Mouse (Mus musculus) ZHBTc4 (cell line): ENCODE data around the gene Tdrd9.
"Not testable (repeated sequence)": the region's sequence is repeated elsewhere in the genome, so short reads cannot be mapped to it uniquely, and the experiment has no call there.

Experiments used
- DNase-seq: peaks from one replicate; pipeline ENCODE4 v3.0.0-alpha.2; 2011; ENCODE audit warnings: low read depth, low spot score

Tdrd9 gene

DNA sequence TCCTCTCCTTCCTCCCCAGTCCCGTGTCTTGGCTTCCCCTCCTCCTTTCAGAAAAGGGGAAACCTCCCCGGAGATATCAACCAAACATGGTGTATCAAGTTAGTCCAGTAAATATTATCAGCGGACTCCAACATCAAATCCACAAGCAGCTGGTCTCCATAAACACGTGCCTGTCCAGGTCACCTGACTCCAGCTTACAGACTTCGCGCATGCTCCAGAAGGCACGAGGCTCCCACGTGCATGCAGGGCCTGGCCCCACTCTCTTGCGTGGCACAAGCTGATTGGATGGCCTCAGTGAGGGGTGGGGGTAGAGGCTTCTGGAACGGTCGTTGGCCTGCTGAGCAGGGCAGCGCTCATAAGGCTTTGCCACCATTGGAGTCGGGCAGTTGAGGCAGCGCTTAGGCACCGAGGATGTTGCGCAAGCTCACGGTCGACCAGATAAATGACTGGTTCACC, at the start of gene Tdrd9:
TSS of gene Tdrd9 (plus strand) at position 329 of the 456 bp plus-strand sequence.
- DNase-seq: peak; percentile 55

DNA sequence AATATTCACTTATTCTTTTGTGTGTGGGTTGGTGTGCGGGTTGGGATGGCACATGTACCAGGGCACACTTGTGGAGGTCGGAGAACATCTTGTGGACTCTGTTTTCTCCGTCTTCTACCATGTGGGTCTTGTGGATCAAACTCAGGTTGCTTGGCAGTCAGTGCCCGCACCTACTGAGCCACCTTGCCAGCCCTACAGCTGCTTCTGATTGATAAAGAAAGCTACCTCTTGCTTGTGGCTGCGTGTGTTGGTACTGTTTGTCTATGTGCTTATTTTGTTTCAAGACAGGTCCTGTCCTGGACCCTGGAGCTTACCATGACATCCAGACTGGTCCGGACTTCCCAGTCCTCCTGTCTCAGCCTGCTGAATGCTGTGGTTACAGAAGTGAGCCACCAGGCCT, 48.2 kb upstream of the Tdrd9 start:
- DNase-seq: no peak

DNA sequence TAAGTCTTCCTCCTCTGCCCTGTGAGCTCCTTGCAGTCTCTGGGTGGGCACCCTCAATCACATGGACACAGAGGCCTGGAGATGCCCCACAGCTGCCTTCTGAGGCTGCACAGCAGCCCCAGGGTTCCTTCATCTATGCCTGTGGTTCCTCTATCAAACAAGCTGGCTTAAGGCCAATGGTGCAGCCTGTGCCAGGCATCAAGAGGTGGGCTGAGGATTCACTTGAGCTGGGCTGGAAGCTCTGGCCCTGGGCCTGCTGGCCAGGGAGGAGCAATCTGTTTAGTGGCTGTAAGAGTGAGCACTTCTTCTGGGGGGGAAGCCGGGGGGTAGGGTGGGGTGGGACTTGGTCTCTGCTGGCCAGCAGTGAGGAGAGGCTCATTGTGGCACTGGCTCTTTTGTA, 44.0 kb upstream of the Tdrd9 start:
- no peak for DNase-seq

DNA sequence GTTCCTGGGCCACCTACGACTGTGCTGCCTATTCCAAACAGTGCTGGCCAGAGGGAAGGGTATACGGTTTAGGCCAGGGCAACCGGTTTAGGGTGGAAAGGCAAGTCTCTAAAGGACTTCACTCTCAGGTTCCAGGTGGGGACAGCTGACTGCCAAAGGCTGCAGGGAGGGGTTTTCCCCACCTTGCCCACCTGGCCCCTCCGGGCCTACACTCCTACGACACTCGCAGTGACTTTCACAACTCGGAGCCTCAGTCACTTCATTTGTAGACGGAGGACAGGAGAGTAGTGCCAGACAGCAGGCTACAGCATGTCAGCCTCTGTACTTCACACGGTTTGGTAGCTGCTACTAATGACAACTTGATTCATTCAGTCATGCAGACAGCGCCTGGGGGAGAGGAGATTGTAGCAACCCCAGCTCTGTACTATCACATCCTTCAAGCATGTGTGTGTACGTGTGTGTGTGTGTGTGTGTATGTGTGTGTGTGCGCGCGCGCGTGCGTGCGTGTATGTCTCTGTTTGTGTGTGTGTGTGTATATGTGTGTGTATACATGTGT, 42.9 kb upstream of the Tdrd9 start:
- no peak for DNase-seq

DNA sequence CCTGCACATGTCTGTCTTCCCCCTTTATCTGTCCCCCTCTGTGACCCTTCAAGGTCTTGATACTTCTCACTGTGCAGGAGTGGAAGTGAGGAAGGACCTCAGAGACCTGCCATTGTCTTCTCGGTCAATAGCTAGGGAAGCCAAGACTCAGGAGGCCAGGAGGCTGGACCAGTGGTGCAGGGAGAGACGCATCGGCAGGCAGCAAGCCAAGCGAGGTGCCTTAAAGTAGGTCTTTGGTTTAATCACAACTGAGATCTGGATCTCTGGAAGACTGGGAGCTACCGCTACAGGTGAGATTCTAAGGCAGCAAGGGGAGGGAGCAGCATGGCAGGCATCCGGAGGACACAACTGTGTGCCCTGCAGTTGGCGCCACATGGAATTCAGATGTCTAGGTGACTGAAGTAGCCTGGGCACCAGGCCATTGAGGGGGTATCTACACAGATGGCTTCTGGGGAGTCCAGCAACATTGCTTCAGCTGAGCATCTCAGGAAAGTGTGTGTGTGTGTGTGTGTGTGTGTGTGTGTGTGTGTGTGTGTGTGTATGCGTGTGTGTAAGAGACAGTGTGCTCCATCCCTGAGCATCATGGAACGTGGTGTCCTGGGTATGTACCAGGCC, 39.8 kb upstream of the Tdrd9 start:
- DNase-seq: no peak

DNA sequence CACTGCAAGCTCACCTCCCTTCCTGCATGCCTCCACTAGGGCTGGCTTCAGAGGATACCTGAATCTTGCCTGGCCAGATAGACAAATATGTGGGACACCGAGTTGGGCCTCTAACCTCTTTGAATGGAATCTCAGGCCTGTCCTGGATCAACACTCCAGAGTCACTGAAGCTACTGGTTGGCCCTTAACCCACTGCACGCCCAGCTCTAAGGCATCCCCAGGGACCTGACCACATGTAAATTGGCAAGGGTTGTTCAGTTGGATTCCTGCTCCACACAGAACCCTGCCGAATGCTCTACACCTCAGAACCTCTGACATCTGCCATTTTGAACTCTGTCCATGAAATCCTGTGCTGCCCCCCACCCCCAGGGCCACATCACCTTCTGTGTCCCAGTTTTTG, 38.8 kb upstream of the Tdrd9 start:
- DNase-seq: no peak

DNA sequence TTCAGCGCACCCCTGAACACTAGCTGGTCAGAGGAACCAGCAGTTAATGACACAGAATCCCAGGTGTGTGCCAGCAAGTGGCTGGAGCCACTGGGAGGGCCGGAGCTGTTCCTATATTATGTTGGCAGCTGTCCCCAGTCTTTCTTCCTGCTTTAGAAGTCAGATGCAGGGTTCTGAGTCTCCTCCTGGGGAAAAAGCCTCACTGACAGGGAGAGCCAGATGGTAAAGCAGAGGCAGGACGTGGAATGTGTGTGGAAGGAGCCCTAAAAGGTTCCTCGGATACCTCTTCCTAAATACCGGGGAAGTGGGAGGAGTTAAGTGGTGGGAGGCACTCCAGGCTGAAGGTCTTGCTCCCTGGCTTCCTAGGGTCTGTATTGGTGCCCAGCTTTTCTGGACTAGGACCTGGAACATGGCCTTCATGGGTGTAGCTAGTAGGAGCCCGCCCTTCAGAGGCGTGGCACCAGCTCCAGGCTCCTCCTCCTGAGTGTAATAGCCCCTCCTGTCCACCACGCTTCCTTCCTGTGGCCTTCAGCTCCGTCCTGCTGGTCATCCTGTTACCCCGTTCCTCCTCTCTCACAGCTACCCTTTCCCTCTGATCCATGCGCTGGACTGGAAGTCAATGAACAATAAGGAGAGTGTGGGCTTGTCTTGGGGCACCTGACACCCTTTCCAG, 38.2 kb upstream of the Tdrd9 start:
- peak; percentile 49 for DNase-seq

DNA sequence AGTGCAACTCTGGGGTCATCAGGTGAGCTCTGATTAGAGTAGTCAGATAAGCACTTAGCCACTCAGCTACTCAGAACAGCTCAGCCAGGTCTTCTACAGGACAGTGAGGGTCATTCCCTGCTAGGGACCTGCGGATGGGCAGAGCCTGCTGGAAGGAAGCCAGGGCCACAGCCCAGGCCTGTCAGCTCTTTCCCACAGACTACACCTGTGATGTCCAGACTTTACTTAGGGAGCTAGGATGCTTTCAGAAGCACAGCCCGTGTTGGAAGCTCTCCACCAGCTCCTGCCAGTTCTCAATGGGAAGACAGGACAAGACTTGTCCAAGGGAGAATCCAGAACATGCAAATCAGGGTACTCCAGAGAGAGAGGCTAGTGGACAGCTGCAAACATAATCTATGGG, 37.4 kb upstream of the Tdrd9 start:
- no peak for DNase-seq

DNA sequence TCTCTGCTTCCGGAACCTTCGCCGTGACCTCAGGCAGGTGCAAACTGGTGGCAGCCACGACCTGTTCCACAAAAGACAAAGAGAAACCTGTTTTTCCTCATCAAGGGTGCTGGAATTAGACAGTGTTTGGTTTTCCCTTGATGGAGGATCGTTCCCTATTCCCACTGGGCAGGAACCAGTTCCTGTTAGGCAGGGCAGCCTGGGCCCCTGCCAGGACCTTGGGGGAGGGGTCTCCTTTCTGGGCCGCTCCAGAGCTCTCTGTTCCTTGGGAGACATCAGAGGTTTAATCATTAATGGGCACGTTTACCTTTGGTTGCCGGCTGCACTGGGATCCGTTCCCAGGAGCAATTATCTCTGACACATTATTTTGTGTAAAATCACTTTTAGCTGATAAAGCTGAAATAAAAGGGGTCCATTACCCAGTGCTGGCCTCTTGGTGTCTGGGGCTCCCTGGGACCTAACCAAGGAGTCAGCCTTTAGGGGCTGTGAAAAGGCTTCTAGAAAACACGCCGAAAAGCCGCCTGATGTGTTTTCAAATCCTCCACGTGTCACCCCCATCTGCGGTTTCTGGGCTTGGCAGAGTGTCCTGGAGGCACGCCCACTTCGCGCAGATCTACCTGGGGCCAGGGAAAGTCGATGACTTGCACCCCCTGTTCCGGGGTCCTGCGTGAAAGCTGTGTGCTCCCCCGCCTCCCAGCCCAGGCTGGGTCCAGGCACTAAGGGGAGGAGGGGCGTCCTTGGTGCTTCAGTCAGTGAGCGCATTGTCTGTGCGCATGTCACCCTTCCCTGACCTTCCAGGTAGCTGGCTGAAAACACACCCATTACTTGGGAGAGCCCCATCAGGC, 34.4 kb upstream of the Tdrd9 start:
- peak; percentile 72 for DNase-seq

DNA sequence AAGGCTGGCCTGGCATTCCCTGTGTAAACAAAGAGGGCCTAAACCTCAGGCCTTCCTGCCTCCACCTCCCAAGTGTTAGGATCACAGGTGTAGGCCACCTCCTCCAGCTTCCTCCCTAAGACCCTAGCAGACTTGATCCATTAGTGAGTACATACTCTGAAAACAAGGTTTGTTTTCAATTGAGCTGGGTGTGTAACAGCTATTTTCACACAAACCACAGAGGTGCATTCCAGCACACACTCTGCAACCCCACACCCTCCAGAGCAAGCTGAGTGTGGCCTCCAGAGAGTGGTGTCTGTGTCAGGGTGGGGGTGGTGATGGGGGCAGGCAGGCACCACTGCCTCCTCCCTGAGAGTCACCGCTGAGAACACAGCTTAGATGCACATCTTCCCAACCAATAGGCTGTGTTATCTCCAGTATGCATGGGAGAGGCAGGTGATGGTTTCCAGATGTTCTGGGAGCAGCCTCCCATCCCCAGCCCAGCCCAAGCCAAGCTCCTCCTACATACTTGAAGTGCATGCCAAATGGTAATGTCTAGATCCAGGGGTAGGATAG, 32.7 kb upstream of the Tdrd9 start:
- DNase-seq: peak; percentile 79

DNA sequence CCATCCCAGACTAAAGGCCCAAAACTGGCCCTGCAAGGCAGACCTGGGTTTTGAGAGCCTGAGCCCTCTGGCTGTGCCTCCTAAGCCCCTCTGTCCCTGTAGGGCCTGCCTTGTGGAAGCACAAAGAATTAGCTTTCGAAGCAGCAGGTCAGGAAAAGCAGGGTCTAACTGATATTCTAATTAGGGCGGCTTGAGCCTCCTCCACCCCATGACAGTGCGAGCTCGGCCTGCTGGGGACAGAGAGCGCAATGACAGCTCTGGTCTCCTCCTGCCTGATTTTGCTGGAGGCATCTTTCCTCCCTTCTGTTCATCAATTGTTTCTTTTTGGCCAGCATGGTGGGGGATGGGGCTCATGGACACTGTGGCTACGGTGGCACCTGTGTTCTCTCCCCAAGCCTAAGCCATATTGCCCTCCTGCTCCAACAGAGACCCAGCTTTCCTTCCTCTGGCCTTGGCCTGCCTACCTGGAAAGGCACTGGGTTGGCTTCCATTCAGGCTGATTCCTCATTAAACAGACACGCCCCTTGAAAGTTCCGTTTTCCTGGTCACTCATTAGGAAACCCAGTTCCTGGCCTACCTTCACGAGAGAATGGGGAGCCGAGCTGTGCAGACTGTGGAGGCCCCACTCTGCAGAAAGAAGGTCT, 27.8 kb upstream of the Tdrd9 start:
- DNase-seq: no peak

DNA sequence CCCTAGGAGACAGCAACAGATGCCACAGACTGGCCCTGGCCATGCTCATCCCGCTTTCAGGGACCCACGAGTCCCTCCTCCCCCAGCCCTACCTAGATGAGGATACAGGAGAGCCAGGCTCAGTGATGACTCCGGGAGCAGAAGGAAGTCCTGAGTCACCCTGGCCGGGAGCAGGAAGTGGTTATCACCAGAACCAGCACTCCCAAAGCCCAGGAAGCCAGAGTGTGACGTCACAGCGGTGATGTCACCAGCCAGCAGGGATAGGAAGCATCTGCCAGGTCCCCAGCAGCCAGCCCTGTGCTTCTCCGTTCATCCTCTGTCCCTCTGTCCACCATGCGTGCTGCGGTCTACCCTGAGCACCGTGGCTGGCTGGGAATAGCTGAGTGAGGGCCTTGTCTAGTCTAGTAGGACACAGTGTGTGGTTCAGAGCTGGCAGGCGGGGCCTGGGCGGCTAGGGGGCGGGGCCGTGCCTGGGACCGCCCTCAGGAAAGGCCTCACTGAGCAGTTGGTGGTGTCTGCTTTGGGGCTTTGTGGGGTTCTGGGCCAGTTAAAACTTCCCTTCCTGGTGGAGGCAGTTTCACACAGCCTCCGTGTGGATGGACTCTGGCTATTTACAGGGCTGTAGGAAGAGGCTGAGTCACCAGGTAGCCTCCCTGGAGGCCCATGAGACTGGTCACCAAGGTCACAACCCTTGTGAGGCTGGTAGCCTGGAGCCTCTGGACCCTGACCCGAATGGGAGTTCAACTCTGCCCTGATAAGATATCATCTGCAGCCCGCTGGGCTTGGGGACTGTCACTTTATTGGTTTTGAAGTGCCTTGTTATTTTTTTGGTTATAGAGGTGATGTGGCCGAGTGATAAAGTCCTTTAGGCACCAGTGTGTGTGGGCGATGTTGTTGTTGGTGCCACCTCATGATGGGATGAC, 27.0 kb upstream of the Tdrd9 start:
- not testable (repeated sequence) for DNase-seq

DNA sequence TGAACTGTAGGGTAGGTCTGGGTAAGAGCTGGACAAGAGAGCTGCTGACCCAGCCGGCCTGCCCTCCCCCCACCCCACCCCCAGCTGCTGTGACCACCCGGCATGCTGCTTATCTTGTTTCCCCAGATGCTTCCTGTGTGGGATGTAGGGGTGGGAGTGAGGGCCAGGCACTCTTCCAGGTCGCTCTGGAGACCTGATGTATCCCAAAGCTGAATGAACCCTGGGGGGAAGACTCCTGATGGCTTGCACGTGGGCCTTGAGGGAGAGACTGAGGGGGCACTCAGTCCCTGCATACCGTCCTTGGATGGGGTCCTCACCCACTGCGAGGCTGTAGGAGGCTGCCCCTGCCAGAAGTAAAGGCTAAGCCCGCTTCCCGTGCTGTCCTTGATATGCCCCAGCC, 26.2 kb upstream of the Tdrd9 start:
- DNase-seq: no peak

DNA sequence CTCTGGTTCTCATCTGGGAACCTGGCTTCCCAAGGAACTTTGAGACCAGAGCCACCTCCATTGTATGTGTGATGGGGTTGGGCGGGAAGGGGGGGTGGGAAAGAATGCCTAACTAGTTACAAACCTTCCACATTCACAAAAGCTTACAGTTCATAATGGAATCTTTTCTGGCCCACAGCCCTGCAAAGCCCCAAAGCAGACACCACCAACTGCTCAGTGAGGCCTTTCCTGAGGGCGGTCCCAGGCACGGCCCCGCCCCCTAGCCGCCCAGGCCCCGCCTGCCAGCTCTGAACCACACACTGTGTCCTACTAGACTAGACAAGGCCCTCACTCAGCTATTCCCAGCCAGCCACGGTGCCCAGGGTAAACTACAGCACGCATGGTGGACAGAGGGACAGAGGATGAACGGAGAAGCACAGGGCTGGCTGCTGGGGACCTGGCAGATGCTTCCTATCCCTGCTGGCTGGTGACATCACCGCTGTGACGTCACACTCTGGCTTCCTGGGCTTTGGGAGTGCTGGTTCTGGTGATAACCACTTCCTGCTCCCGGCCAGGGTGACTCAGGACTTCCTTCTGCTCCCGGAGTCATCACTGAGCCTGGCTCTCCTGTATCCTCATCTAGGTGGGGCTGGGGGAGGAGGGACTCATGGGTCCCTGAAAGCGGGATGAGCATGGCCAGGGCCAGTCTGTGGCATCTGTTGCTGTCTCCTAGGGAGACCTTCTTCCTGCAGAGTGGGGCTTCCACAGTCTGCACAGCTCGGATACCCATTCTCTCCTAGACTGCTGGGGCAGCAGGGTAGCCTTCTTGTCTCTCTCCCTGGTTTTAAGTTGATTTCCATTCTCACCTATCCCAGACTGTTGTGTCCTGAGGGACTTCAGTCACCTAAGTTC, 25.3 kb upstream of the Tdrd9 start:
- DNase-seq: not testable (repeated sequence)

DNA sequence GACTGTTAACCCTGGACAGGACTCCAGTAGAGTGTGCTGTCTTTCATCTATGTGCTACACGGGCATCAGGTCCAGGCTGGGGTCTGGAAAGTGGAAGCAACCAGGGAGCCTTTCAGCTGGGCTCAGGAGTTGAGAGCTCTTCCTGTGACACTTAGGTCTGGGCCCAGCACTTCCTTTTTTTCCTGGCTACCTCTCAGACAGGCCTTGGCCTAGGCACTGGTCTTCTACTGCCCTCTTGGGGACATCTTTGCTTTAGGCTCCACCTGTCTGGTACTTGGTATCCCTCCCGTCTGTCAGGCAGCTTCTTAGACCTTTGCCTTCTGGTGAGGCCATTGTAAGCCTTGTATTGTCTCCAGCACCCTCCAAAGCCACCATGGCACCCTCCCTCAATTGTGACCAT, 24.6 kb upstream of the Tdrd9 start:
- DNase-seq: no peak

DNA sequence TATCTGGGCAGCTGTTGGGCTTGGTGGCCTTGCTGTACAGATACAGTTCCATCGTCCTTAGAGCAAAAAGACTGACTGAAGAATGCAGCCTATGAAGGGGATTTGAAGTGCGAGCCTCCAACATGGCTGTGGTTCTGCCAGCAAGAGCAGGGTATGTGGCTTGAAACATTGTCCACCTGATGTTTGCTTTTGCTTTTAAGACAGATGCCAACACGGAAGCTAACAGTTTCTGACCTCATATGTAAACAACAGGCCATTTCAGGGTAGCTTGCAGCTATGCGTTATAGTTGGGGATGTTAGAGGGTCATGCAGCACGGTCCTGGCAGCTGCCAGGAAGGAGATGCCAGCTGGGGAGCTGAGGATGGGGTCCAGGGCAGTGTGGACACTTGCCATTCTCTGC, 20.9 kb upstream of the Tdrd9 start:
- DNase-seq: no peak

DNA sequence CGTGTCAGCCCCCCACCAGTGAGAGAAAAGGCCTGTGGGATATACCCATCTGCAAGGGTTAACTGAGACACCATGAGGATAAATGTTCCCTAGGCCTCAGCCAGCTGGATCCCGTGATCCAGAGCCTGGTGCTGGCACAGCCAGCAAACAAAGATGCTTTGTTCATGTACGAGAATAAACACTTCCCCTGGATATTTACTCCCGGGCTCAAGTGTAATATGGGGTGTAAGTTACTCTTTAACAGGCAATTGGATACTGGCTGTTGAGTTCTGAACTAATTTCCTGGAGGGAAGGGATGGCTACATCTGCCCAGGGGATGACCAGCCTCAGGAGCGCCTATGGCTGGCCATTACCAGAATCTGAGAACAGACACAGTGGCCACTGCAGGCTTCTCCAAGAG, 19.7 kb upstream of the Tdrd9 start:
- no peak for DNase-seq

DNA sequence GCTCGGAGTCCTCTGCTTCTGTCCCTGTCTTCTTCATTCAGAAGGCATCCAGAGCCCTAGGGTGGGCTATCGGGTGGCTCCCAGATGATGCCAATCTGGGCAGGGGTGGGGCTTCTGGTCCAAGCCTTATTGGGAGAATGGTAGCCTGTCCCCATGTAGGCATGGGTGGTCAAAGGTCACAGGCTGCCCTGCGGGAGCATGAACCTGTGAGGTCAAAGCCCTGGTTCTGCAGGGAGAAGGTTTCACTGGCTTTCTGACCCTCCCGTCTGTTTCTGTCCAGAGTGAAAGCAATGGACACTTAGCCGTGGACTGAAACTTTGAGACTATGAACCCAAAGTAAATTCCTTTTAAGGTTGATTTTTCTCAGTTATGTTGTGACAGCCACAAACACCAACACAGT, 15.2 kb upstream of the Tdrd9 start:
- DNase-seq: no peak

DNA sequence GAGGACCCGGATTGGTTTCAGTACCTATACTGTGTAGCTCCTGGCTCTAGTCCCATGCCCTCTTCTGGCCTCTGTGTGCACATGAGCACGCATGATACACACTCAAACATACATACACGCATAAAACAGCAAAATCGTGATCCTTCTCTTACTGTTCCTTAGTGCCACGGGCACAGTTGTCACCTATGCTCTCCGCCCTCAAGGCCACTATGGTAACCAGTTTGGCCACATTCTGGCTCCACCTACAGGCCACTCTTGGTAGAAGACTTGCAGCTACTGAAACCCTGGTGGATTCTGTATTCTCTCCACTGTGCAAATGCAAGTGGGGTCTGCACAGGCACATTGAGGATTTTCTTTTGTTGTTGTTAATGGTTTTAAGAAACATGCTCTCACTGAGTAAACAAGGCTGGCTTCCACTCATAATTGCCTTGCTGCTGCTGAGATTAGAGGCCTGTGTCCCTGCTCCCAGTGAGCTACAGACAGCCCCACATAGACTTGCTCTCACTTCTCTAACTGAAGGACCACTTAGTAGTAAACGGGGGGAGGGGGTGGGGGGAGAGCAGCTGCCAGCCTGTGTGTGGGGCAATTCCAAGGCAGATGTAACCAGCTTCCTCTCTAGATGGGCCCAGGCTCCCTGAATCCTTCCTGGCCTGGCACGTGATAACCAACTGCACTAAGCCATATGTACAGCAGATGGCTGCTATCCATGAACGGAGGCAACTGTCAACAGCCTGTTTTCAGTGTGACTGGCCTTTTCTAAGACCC, 13.1 kb upstream of the Tdrd9 start:
- DNase-seq: peak; percentile 73
